ENCODE assay signal across 19 mouse cellular contexts in genomic region chr16:85096396-85096795, GRCm38 (mm10).
DNase-seq lines count a peak whose midpoint lies in the region; ATAC-seq lines count a peak whose summit lies in the region.
"Had no signal": no experiment of that assay in that cellular context is flagged by ENCODE, and none has a peak within 500 bp of the region (broad histone marks: within the 10 kb centered on the region; RNA-seq: fewer than 3 reads in every experiment).

No protein-coding gene starts in this region.

- no peak for DNase-seq in midbrain, embryonic 11.5 days (ENCODE audit: low spot score, missing footprints)
- DNase-seq in midbrain, embryonic 10.5 days (ENCODE audit: low spot score), result no peak
- peak; percentile 48 to 60 for DNase-seq in cerebellum, postnatal 10 days
- DNase-seq in retina, embryonic 14.5 days (ENCODE audit: low spot score), result peak; percentile 58
- no peak for DNase-seq in frontal cortex, postnatal 36 days (ENCODE audit: low spot score in 2 of 2)
- DNase-seq in gastrocnemius, adult 8-10 months (ENCODE audit: low spot score in 2 of 2), result no peak
- DNase-seq: adrenal gland, postnatal 10 days; gastrocnemius, postnatal 10 days; heart, postnatal 36 days; kidney, adult 18-20 months; kidney, postnatal 4 days; left cerebral cortex, postnatal 4 days; right cerebral cortex, postnatal 4 days had no signal

- H3K4me3 ChIP-seq in midbrain, embryonic 11.5 days (ENCODE audit: low read depth, low read length), result no peak overlapping the region
- H3K4me3 ChIP-seq in midbrain, embryonic 10.5 days, result no peak overlapping the region
- no peak overlapping the region for H3K4me3 ChIP-seq in hindbrain, embryonic 16.5 days (ENCODE audit: low read length)
- H3K4me3 ChIP-seq in intestine, embryonic 16.5 days (ENCODE audit: low read length), result no peak overlapping the region

- no peak overlapping the region for H3K9ac ChIP-seq in midbrain, embryonic 11.5 days (ENCODE audit: low read length)
- H3K9ac ChIP-seq in hindbrain, embryonic 16.5 days (ENCODE audit: low read depth, low read length), result no peak overlapping the region
- no peak overlapping the region for H3K9ac ChIP-seq in intestine, embryonic 16.5 days (ENCODE audit: low read depth, low read length)
- H3K9ac ChIP-seq: lung, embryonic 14.5 days had no signal

- H3K27ac ChIP-seq in midbrain, embryonic 11.5 days (ENCODE audit: low read depth, low read length), result no peak overlapping the region
- no peak overlapping the region for H3K27ac ChIP-seq in midbrain, embryonic 10.5 days (replicated peaks)
- H3K27ac ChIP-seq in hindbrain, embryonic 16.5 days (ENCODE audit: low read depth, low read length), result no peak overlapping the region
- no peak overlapping the region for H3K27ac ChIP-seq in intestine, embryonic 16.5 days (ENCODE audit: low read length)

- WGBS in midbrain, embryonic 11.5 days, result 36% methylated on average over 6 of the region's 6 CpGs
- WGBS in midbrain, embryonic 10.5 days, result 66% methylated on average over 6 of the region's 6 CpGs
- 41% methylated on average over 6 of the region's 6 CpGs for WGBS in hindbrain, embryonic 16.5 days
- 84% methylated on average over 6 of the region's 6 CpGs for WGBS in intestine, embryonic 16.5 days

- H3K4me1 ChIP-seq in midbrain, embryonic 11.5 days (ENCODE audit: control insufficient read depth, insufficient read depth, low read length), result peaks cover 26% of the 10 kb centered on the region
- peaks cover 53% of the 10 kb centered on the region for H3K4me1 ChIP-seq in midbrain, embryonic 10.5 days
- peaks cover 23% of the 10 kb centered on the region for H3K4me1 ChIP-seq in hindbrain, embryonic 16.5 days (ENCODE audit: control insufficient read depth, insufficient read depth, low read depth, low read length)
- H3K4me1 ChIP-seq in intestine, embryonic 16.5 days (ENCODE audit: control insufficient read depth, insufficient read depth, low read length), result peaks cover 4% of the 10 kb centered on the region; the same call in 1 of the 2 replicates

- peak; percentile 41 for ATAC-seq in midbrain, embryonic 11.5 days (ENCODE audit: low FRiP score)
- peak; percentile 12 for ATAC-seq in hindbrain, embryonic 16.5 days
- no peak for ATAC-seq in intestine, embryonic 16.5 days
- ATAC-seq: CD4-positive, CD25-positive, alpha-beta regulatory T cell, adult 4 months had no signal

- H3K4me2 ChIP-seq in midbrain, embryonic 11.5 days, result no peak overlapping the region
- H3K4me2 ChIP-seq in hindbrain, embryonic 16.5 days (ENCODE audit: low read length), result no peak overlapping the region
- no peak overlapping the region for H3K4me2 ChIP-seq in intestine, embryonic 16.5 days (ENCODE audit: low read depth, low read length)
- H3K4me2 ChIP-seq: heart, embryonic 11.5 days; liver, embryonic 11.5 days; lung, embryonic 14.5 days had no signal

- H3K27me3 ChIP-seq in midbrain, embryonic 11.5 days (ENCODE audit: control insufficient read depth, insufficient read depth, low read length), result no peaks in the 10 kb centered on the region
- no peaks in the 10 kb centered on the region for H3K27me3 ChIP-seq in midbrain, embryonic 10.5 days (ENCODE audit: low read depth, poor library complexity, severe bottlenecking)
- H3K27me3 ChIP-seq in hindbrain, embryonic 16.5 days (replicated peaks; ENCODE audit: control insufficient read depth, insufficient read depth, low read length), result no peaks in the 10 kb centered on the region
- H3K27me3 ChIP-seq in intestine, embryonic 16.5 days (replicated peaks; ENCODE audit: control insufficient read depth, insufficient read depth, low read length), result no peaks in the 10 kb centered on the region

- no peaks in the 10 kb centered on the region for H3K9me3 ChIP-seq in midbrain, embryonic 11.5 days (ENCODE audit: control insufficient read depth, low read length)
- no peaks in the 10 kb centered on the region for H3K9me3 ChIP-seq in midbrain, embryonic 10.5 days (replicated peaks)
- H3K9me3 ChIP-seq in hindbrain, embryonic 16.5 days (ENCODE audit: control insufficient read depth, low read length), result no peaks in the 10 kb centered on the region
- no peaks in the 10 kb centered on the region for H3K9me3 ChIP-seq in intestine, embryonic 16.5 days (ENCODE audit: control insufficient read depth, low read length)

- H3K36me3 ChIP-seq in midbrain, embryonic 11.5 days (ENCODE audit: control insufficient read depth, insufficient read depth, low read length), result no peaks in the 10 kb centered on the region
- H3K36me3 ChIP-seq in midbrain, embryonic 10.5 days, result peaks cover 15% of the 10 kb centered on the region
- H3K36me3 ChIP-seq in hindbrain, embryonic 16.5 days (ENCODE audit: control insufficient read depth, insufficient read depth, low read length), result no peaks in the 10 kb centered on the region; the same call in 1 of the 2 replicates
- no peaks in the 10 kb centered on the region for H3K36me3 ChIP-seq in intestine, embryonic 16.5 days (ENCODE audit: control insufficient read depth, insufficient read depth, low read length)

Comparison
In these comparisons a context has a peak if more than half of its experiments do, and no peak if none do; other contexts are left out.
1. DNase-seq: peak in cerebellum, postnatal 10 days (2 of 2) and retina, embryonic 14.5 days (single experiment); none in midbrain, embryonic 11.5 days (single experiment), midbrain, embryonic 10.5 days (single experiment), frontal cortex, postnatal 36 days (0 of 2) and gastrocnemius, adult 8-10 months (0 of 2).